Mouse (Mus musculus) cerebellum, adult (tissue): ENCODE measurements around the gene Plxnb2.

Experiments used
- ATAC-seq: cut with Nextera tagmentation; 2 replicates; pipeline ENCODE4 v1.9.2; 2017; ENCODE audit warnings: mild to moderate bottlenecking, moderate library complexity, mixed read lengths; ENCODE audit not compliant: insufficient number of reproducible peaks, low FRiP score, low TSS enrichment

Plxnb2 gene

GRCm38 (mm10) chr15:89180081-89180541 lies 477 bp downstream of the Plxnb2 start:
- no peak for ATAC-seq

GRCm38 (mm10) chr15:89179630-89179964 lies 991 bp downstream of the Plxnb2 start:
- no peak for ATAC-seq

- no peak for ATAC-seq
Measured at GRCm38 (mm10) chr15:89178954-89179629, 1.5 kb downstream of the Plxnb2 start.

- ATAC-seq: peak; percentile 47
Measured at GRCm38 (mm10) chr15:89178260-89178860, 2.2 kb downstream of the Plxnb2 start.

GRCm38 (mm10) chr15:89177576-89178259 lies 2.9 kb downstream of the Plxnb2 start:
- ATAC-seq: no peak

GRCm38 (mm10) chr15:89177121-89177520 lies 3.5 kb downstream of the Plxnb2 start:
- ATAC-seq: no peak

GRCm38 (mm10) chr15:89175411-89176155 lies 5.0 kb downstream of the Plxnb2 start:
- ATAC-seq: no peak

- ATAC-seq: no peak
Measured at GRCm38 (mm10) chr15:89174889-89175339, 5.7 kb downstream of the Plxnb2 start.

- peak; percentile 24 for ATAC-seq
Measured at GRCm38 (mm10) chr15:89173906-89174214, 6.7 kb downstream of the Plxnb2 start.

GRCm38 (mm10) chr15:89173024-89173905 lies 7.3 kb downstream of the Plxnb2 start:
- ATAC-seq: no peak

- no peak for ATAC-seq
Measured at GRCm38 (mm10) chr15:89172276-89172935, 8.2 kb downstream of the Plxnb2 start.

- ATAC-seq: no peak
Measured at GRCm38 (mm10) chr15:89171526-89172051, 9.0 kb downstream of the Plxnb2 start.

GRCm38 (mm10) chr15:89170102-89170501 lies 10.5 kb downstream of the Plxnb2 start:
- ATAC-seq: no peak

- ATAC-seq: peak; percentile 67; the same call in 1 of the 2 replicates
Measured at GRCm38 (mm10) chr15:89169431-89169830, 11.2 kb downstream of the Plxnb2 start.

GRCm38 (mm10) chr15:89168922-89169321 lies 11.7 kb downstream of the Plxnb2 start:
- ATAC-seq: no peak

GRCm38 (mm10) chr15:89165478-89165877 lies 15.1 kb downstream of the Plxnb2 start:
- no peak for ATAC-seq

- ATAC-seq: no peak
Measured at GRCm38 (mm10) chr15:89161397-89161796, 19.2 kb downstream of the Plxnb2 start.

- no peak for ATAC-seq
Measured at GRCm38 (mm10) chr15:89158516-89158915, 22.1 kb downstream of the Plxnb2 start.

GRCm38 (mm10) chr15:89157954-89158353 lies 22.6 kb downstream of the Plxnb2 start:
- ATAC-seq: no peak
